In genomic region chr1:16022537-16022936, GRCm38 (mm10) we compare ENCODE assay signal across 14 mouse cellular contexts.
"Had no signal": no experiment of that assay in that cellular context is flagged by ENCODE, and none has a peak within 500 bp of the region (broad histone marks: within the 10 kb centered on the region; RNA-seq: fewer than 3 reads in every experiment).

No protein-coding gene starts in this region.

- H3K36me3 ChIP-seq: neural tube, embryonic 13.5 days; neural tube, embryonic 15.5 days; stomach, embryonic 15.5 days had no signal

- H3K4me1 ChIP-seq: neural tube, embryonic 13.5 days; neural tube, embryonic 15.5 days; stomach, embryonic 15.5 days had no signal

- H3K9ac ChIP-seq: neural tube, embryonic 13.5 days; neural tube, embryonic 15.5 days; stomach, embryonic 15.5 days had no signal

- H3K4me2 ChIP-seq: neural tube, embryonic 13.5 days; neural tube, embryonic 15.5 days; stomach, embryonic 15.5 days had no signal

- H3K27me3 ChIP-seq: neural tube, embryonic 13.5 days; neural tube, embryonic 15.5 days; stomach, embryonic 15.5 days had no signal

- DNase-seq: retina, postnatal 1 day; right cerebral cortex, adult 18-20 months; right cerebral cortex, postnatal 14 days; right cerebral cortex, postnatal 25 days; right cerebral cortex, postnatal 4 days; spleen, adult 18-20 months; thymus, adult 18-20 months; thymus, adult 2 months; thymus, postnatal 25 days; thymus, postnatal 36 days had no signal

- H3K27ac ChIP-seq: neural tube, embryonic 13.5 days; neural tube, embryonic 15.5 days; stomach, embryonic 15.5 days; stomach, postnatal 0 days had no signal

- H3K9me3 ChIP-seq: neural tube, embryonic 13.5 days; neural tube, embryonic 15.5 days; stomach, embryonic 15.5 days had no signal

- H3K4me3 ChIP-seq: neural tube, embryonic 13.5 days; neural tube, embryonic 15.5 days; stomach, embryonic 15.5 days had no signal
